In the genomic region with DNA sequence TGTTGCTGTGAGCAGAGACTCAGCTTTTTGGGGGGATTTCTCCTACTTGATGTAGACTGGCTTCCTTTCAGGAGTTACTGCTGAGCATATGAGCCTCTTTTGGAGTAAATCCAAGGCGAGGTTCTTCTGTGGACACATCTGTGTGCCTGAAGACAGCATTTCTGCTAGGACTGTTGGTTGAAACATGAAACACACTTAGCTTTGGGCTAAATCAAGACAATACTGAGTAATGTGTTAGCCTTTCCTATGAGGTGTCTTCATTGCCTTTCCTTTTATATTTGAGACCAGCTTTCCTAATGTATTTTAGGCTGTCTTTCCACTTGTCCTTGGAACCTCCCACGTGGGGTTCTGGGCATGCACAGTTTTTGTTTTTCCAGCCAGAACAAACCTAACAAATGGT, we compare ENCODE assay signal across 27 mouse cellular contexts. TPM values are rescaled to one million over a fixed set of nuclear protein-coding genes. Genes with fewer than 3 reads are reported as not detected.
A peak's percentile ranks its signal among the peaks of the same experiment; 100 is the strongest.
DNase-seq lines count a peak whose midpoint lies in the region; ATAC-seq and TF ChIP-seq lines count a peak whose summit lies in the region.
"Had no signal": no experiment of that assay in that cellular context is flagged by ENCODE, and none has a peak within 500 bp of the region (broad histone marks: within the 10 kb centered on the region; RNA-seq: fewer than 3 reads in every experiment).

No protein-coding gene starts in this region.

- H3K4me3 ChIP-seq in left cerebral cortex, adult 2 months = no peak overlapping the region
- H3K4me3 ChIP-seq in forebrain, embryonic 14.5 days (ENCODE audit: low read depth, low read length) = no peak overlapping the region
- H3K4me3 ChIP-seq: embryonic facial prominence, embryonic 15.5 days; forebrain, embryonic 12.5 days; heart, adult 2 months; heart, embryonic 10.5 days; heart, embryonic 13.5 days had no signal

- no peaks in the 10 kb centered on the region for H3K4me1 ChIP-seq in forebrain, embryonic 14.5 days (ENCODE audit: control insufficient read depth, insufficient read depth, low read length)
- H3K4me1 ChIP-seq: embryonic facial prominence, embryonic 15.5 days; forebrain, embryonic 12.5 days had no signal

- TF ChIP-seq CTCF in left cerebral cortex, adult 2 months (IDR thresholded peaks at IDR 0.05) = no peak

- peaks cover 40% of the 10 kb centered on the region for H3K36me3 ChIP-seq in forebrain, embryonic 14.5 days (ENCODE audit: control insufficient read depth, insufficient read depth, low read length)

- H3K27me3 ChIP-seq in forebrain, embryonic 14.5 days (replicated peaks; ENCODE audit: control insufficient read depth, insufficient read depth, low read length) = no peaks in the 10 kb centered on the region
- H3K27me3 ChIP-seq: embryonic facial prominence, embryonic 15.5 days; forebrain, embryonic 12.5 days; heart, embryonic 13.5 days had no signal

- peak overlapping the region; percentile 41; the same call in 1 of the 2 replicates for H3K27ac ChIP-seq in left cerebral cortex, adult 2 months
- no peak overlapping the region for H3K27ac ChIP-seq in forebrain, embryonic 14.5 days (ENCODE audit: low read depth, low read length)
- H3K27ac ChIP-seq: embryonic facial prominence, embryonic 15.5 days; forebrain, embryonic 12.5 days; heart, adult 2 months; heart, embryonic 10.5 days; heart, embryonic 13.5 days; hindbrain, embryonic 14.5 days; hindbrain, postnatal 0 days had no signal

- H3K4me2 ChIP-seq in forebrain, embryonic 14.5 days (ENCODE audit: low read length) = no peak overlapping the region
- H3K4me2 ChIP-seq: embryonic facial prominence, embryonic 15.5 days; forebrain, embryonic 12.5 days; heart, embryonic 13.5 days; hindbrain, embryonic 14.5 days had no signal

- no peak overlapping the region for H3K9ac ChIP-seq in forebrain, embryonic 14.5 days (ENCODE audit: low read length)
- H3K9ac ChIP-seq: embryonic facial prominence, embryonic 15.5 days; forebrain, embryonic 12.5 days; forebrain, postnatal 0 days; heart, embryonic 13.5 days; hindbrain, embryonic 14.5 days had no signal

- intact Hi-C loops in left cerebral cortex, adult 2 months (cut with DNase I) = no loop called here

- H3K9me3 ChIP-seq in forebrain, embryonic 14.5 days (replicated peaks; ENCODE audit: control insufficient read depth, low read length) = no peaks in the 10 kb centered on the region
- H3K9me3 ChIP-seq: embryonic facial prominence, embryonic 15.5 days; forebrain, embryonic 12.5 days; heart, embryonic 10.5 days; heart, embryonic 13.5 days had no signal

- DNase-seq in frontal cortex, postnatal 10 days (ENCODE audit: low spot score in 2 of 2) = no peak
- DNase-seq in left cerebral cortex, adult 2 months (ENCODE audit: extremely low spot score in 1 of 2, low spot score in 2 of 2) = no peak
- no peak for DNase-seq in left cerebral cortex, adult 18-20 months (ENCODE audit: low spot score in 2 of 2)
- peak; percentile 23 for DNase-seq in telencephalon, adult 2 months (ENCODE audit: low read depth, low spot score)
- no peak for DNase-seq in forebrain, embryonic 14.5 days (ENCODE audit: low spot score)
- DNase-seq: adrenal gland, adult 2 months; adrenal gland, postnatal 14 days; cerebellum, adult 11-12 months; cerebellum, adult 8-10 months; cerebellum, postnatal 10 days; cerebellum, postnatal 36 days; embryo, embryonic 11 days; forebrain, postnatal 0 days; gastrocnemius, postnatal 10 days; gastrocnemius, postnatal 36 days; heart, adult 2 months; heart, postnatal 14 days; heart, postnatal 4 days had no signal

- WGBS in forebrain, embryonic 14.5 days = 83% methylated on average over 2 of the region's 2 CpGs

- ATAC-seq in frontal cortex, adult (ENCODE audit: low TSS enrichment) = peak; percentile 65
- ATAC-seq in forebrain, embryonic 14.5 days = no peak
- ATAC-seq: CD4-positive, CD25-positive, alpha-beta regulatory T cell, adult 4 months; forebrain, postnatal 0 days; hindbrain, postnatal 0 days; inflammation-experienced regulatory T-cells, adult 6 months had no signal

RNA-seq across cellular contexts. Expression of a gene that starts 39.1 kb away (rescaled TPM):
- total RNA-seq in left cerebral cortex, adult 2 months (2021) = 10 to 100 TPM; 78.8 to 80.9 TPM
- total RNA-seq in left cerebral cortex, adult 18-20 months (2021) = 10 to 100 TPM; 85.2 to 88.4 TPM
- 63.2 and 74.3 TPM in 2 replicates for polyA plus RNA-seq in forebrain, embryonic 14.5 days (2014; fragmentation: Nextera tagmentation; extraction: Ambion mirVana)

RNA-seq across cellular contexts. Expression of a gene that starts 50.4 kb away (rescaled TPM):
- 10 to 100 TPM; 91.4 to 97.4 TPM for total RNA-seq in left cerebral cortex, adult 2 months (2021)
- 10 to 100 TPM; 94.2 to 94.3 TPM for total RNA-seq in left cerebral cortex, adult 18-20 months (2021)
- 23.8 and 32.6 TPM in 2 replicates for polyA plus RNA-seq in forebrain, embryonic 14.5 days (2014; fragmentation: Nextera tagmentation; extraction: Ambion mirVana)
